Mouse (Mus musculus) lung, adult 2 months (tissue): ENCODE data around the gene Pygm.

Experiments used
- CTCF ChIP-seq: fragments of 200-500 bp; IDR thresholded peaks from 2 replicates; pipeline ENCODE4 v1.5.1; 2011; ENCODE audit warnings: mild to moderate bottlenecking, low read length, control low read depth; ENCODE audit not compliant: insufficient read depth
- POLR2A ChIP-seq: fragments of 200-500 bp; IDR thresholded peaks from 2 replicates; pipeline ENCODE4 v1.6.1; 2011; ENCODE audit warnings: low read depth, mild to moderate bottlenecking, control low read depth, low read length, borderline replicate concordance; ENCODE audit errors: extremely low read depth

GRCm38 (mm10) chr19:6352107-6352505, 32.1 kb upstream of the Pygm start:
- no peak for TF ChIP-seq CTCF
- no peak for TF ChIP-seq POLR2A
